Mouse (Mus musculus) forebrain, embryonic 16.5 days (tissue): ENCODE measurements around the gene Hip1r. TPM values are rescaled to one million over a fixed set of nuclear protein-coding genes. Genes with fewer than 3 reads are reported as not detected.

ENCODE experiments used
- ATAC-seq: fragments of 200-750 bp; cut with Nextera tagmentation; 2 replicates; pipeline ENCODE4 v1.8.0; 2017; ENCODE audit warnings: mild to moderate bottlenecking, moderate library complexity
- H3K27ac ChIP-seq: fragments of 300-500 bp; sonication (generic); 2 replicates; pipeline ENCODE4 v1.5.1; 2014; ENCODE audit warnings: low read length, control low read depth
- H3K27me3 ChIP-seq: fragments of 300-500 bp; sonication (generic); replicated peaks from 2 replicates; pipeline ENCODE4 v1.6.1; 2014; ENCODE audit warnings: low read length; ENCODE audit not compliant: control insufficient read depth, insufficient read depth
- H3K36me3 ChIP-seq: fragments of 300-500 bp; sonication (generic); 2 replicates; pipeline ENCODE4 v1.6.1; 2014; ENCODE audit not compliant: control insufficient read depth, insufficient read depth
- H3K4me1 ChIP-seq: fragments of 300-500 bp; sonication (generic); replicated peaks from 2 replicates; pipeline ENCODE4 v1.6.1; 2014; ENCODE audit warnings: low read length; ENCODE audit not compliant: control insufficient read depth, insufficient read depth
- H3K4me2 ChIP-seq: fragments of 300-500 bp; sonication (generic); 2 replicates; pipeline ENCODE4 v1.6.1; 2014; ENCODE audit warnings: mild to moderate bottlenecking, low read length, control low read depth
- H3K4me3 ChIP-seq: fragments of 300-500 bp; sonication (generic); replicated peaks from 2 replicates; pipeline ENCODE4 v1.5.1; 2014; ENCODE audit warnings: mild to moderate bottlenecking, low read length, control low read depth
- H3K9ac ChIP-seq: fragments of 300-500 bp; sonication (generic); replicated peaks from 2 replicates; pipeline ENCODE4 v1.6.1; 2014; ENCODE audit warnings: low read depth, low read length, control low read depth
- H3K9me3 ChIP-seq: fragments of 300-500 bp; sonication (generic); 2 replicates; pipeline ENCODE4 v1.6.1; 2016; ENCODE audit warnings: low read length; ENCODE audit not compliant: control insufficient read depth
- WGBS: fragments of 180-500 bp; shearing (Covaris S2); extraction: QIAGEN DNeasy Blood & Tissue Kit; methylation state at CpG from one replicate; pipeline ENCODE4 v1.1.7; 2014; 5-methylcytosine and 5-hydroxymethylcytosine counted together
- polyA plus RNA-seq: library from polyadenylated mRNA; unstranded; fragments of >200 nt; fragmentation: Nextera tagmentation; extraction: Ambion mirVana; gene quantifications from 2 replicates; pipeline ENCODE4 v1.2.1, GENCODE M21; 2015

Gene Hip1r
- polyA plus RNA-seq, 1 experiment from 2014 or later: 35.7 TPM

DNA sequence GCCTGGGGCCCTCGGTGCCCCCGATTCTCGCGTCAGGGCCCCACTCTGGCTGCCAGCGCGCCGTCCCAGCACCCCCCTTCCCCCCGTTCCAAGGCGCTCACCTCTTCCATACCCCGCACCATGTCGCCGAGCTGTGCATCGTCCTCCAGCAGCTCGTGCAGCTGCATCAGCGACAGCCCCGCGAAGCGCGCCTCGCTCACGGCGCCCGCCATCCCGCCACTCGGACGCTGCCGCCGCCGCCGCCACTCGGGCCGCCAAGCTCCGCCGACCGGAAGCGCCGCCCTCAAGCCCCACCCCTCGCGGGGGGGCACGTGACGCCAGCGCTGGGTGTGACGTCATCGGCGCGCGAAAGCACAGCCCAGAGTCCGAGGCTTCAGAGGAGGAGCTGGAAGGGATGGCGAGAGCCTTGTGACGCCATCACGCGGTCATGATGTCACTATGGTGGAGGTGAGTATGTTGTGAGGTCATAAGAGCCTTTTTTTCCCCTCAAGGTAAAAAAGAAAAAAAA, 58.6 kb downstream of the Hip1r start, which contains the start of gene Vps37b:
TSS of gene Vps37b (minus strand) at position 270 of the 508 bp plus-strand sequence.
- Histone ChIP-seq H3K4me3 (peak within 1 kb of the TSS; percentile 91), H3K9ac (peak within 1 kb of the TSS; percentile 98)

DNA sequence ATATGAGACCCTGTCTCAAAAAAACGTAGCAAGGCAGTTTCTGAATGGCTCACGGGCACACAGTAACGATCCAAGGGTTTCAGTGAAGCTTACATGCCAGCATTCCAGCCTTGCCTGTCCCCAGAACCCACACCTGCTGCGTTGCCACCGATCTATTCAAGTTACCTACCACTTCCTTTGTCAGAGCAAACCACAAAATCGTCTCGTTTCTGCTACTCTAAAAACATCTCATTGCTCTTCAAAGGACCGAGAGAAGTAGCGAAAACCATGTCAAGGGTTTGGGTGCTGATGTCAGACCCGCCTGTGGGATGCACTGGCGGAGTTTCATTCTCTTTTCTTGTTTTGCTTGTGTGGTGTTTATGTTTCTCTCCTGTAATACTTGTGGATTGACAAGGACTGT, 61.0 kb downstream of the Hip1r start:
- ATAC-seq: no peak
- H3K36me3 ChIP-seq: no peaks in the 10 kb centered on the region
- no peak overlapping the region for H3K9ac ChIP-seq
- no peaks in the 10 kb centered on the region for H3K9me3 ChIP-seq
- 71% methylated on average over 11 of the region's 11 CpGs for WGBS
- H3K4me2 ChIP-seq: no peak overlapping the region
- H3K4me3 ChIP-seq: no peak overlapping the region
- peaks cover 20% of the 10 kb centered on the region for H3K4me1 ChIP-seq
- no peak overlapping the region for H3K27ac ChIP-seq
- H3K27me3 ChIP-seq: no peaks in the 10 kb centered on the region

More for the DNA sequence above, 58.6 kb downstream of the Hip1r start, which contains the start of gene Vps37b:
- Histone ChIP-seq H3K4me1 (peaks cover 40% of the 10 kb centered on the region), H3K27ac (peak within 1 kb of the TSS; percentile 94), H3K27me3 (no peaks in the 10 kb centered on the region), H3K36me3 (no peaks in the 10 kb centered on the region), H3K9me3 (no peaks in the 10 kb centered on the region), H3K4me2 (peak within 1 kb of the TSS; percentile 73)
- ATAC-seq: peak; percentile 64
- WGBS: 0% methylated on average over 52 of the region's 52 CpGs

- H3K9ac ChIP-seq: no peak overlapping the region
- 91% methylated on average over 9 of the region's 9 CpGs for WGBS
- H3K36me3 ChIP-seq: no peaks in the 10 kb centered on the region
Measured at GRCm38 (mm10) chr5:124035406-124035805, 62.0 kb downstream of the Hip1r start.

DNA sequence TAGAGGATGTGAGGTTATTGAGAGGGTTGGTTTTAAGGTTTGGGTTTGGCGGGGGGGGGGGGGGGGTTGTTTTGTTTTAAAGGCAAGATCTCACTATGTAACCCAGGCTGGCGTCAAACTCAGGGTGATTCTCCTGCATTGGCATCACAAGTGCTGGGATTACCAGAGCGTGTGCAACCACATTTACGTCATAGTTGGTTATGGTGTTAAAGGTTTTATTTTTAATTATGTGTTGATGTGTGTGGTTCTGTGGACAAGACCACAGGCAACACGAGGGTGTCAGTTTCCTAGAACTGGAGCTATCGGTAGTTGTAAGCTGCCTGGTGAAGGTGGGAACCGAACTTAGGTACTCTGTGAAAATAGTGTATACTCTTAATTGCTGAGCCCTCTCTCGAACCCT, 62.4 kb downstream of the Hip1r start:
- Histone ChIP-seq H3K36me3 (no peaks in the 10 kb centered on the region), H3K4me3 (no peak overlapping the region), H3K9ac (no peak overlapping the region), H3K4me2 (no peak overlapping the region), H3K4me1 (peaks cover 10% of the 10 kb centered on the region; the same call in 1 of the 2 replicates), H3K9me3 (no peaks in the 10 kb centered on the region), H3K27me3 (no peaks in the 10 kb centered on the region), H3K27ac (no peak overlapping the region)
- ATAC-seq: no peak
- 84% methylated on average over 7 of the region's 8 CpGs for WGBS

More at GRCm38 (mm10) chr5:124035406-124035805, 62.0 kb downstream of the Hip1r start:
- Histone ChIP-seq H3K27me3 (no peaks in the 10 kb centered on the region), H3K27ac (no peak overlapping the region), H3K4me1 (peaks cover 11% of the 10 kb centered on the region), H3K4me2 (no peak overlapping the region), H3K4me3 (no peak overlapping the region), H3K9me3 (no peaks in the 10 kb centered on the region)
- no peak for ATAC-seq

DNA sequence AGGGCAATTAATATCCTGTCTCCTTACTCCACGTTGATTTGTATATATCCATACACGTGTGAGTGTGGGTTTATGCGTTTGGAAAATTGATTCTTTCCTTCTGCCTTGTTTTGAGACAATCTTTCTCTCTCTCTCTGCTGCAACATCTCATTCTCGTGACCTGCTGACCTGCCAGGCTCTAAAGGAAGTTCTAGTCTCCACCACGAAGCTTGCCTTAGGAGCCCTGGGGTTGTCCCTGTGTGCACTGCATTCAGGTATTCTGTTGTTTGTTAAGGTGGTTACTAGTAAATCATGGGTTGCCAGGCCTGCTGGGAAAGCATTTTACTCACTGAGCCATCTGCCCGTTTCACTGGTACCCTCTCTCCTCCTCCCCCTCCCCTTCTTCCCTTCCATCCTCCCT, 62.9 kb downstream of the Hip1r start:
- H3K27me3 ChIP-seq: no peaks in the 10 kb centered on the region
- peaks cover 10% of the 10 kb centered on the region; the same call in 1 of the 2 replicates for H3K4me1 ChIP-seq
- ATAC-seq: no peak
- H3K9me3 ChIP-seq: no peaks in the 10 kb centered on the region
- H3K4me3 ChIP-seq: no peak overlapping the region
- no peak overlapping the region for H3K9ac ChIP-seq
- no peak overlapping the region for H3K4me2 ChIP-seq
- no peaks in the 10 kb centered on the region for H3K36me3 ChIP-seq
- WGBS: 34% methylated on average over 6 of the region's 6 CpGs
- no peak overlapping the region for H3K27ac ChIP-seq

DNA sequence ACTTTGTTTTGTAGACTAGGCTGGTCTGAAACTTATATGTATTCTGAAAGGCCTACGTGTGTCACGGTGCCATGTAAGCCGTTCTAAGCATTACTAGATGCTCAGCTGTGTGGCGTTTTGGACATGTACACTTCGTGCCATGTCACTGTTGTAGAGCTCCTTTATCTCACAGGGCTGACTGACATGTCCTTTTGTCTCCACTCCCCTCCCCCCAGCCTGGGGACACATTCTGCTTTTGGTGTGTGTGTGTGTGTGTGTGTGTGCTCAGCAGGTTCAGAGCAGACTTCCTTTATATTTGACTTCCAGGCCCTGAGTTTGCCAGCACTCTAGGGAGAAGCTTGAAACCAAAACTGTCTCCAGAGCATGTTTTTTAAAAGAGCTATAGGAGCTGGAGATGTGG, 63.4 kb downstream of the Hip1r start:
- no peak overlapping the region for H3K4me3 ChIP-seq
- WGBS: 14% methylated on average over 5 of the region's 5 CpGs
- H3K36me3 ChIP-seq: no peaks in the 10 kb centered on the region
- H3K27ac ChIP-seq: peak overlapping the region; percentile 58
- H3K27me3 ChIP-seq: no peaks in the 10 kb centered on the region
- H3K4me2 ChIP-seq: no peak overlapping the region
- ATAC-seq: peak; percentile 46; the same call in 1 of the 2 replicates
- H3K4me1 ChIP-seq: peaks cover 10% of the 10 kb centered on the region; the same call in 1 of the 2 replicates
- H3K9me3 ChIP-seq: no peaks in the 10 kb centered on the region
- no peak overlapping the region for H3K9ac ChIP-seq

DNA sequence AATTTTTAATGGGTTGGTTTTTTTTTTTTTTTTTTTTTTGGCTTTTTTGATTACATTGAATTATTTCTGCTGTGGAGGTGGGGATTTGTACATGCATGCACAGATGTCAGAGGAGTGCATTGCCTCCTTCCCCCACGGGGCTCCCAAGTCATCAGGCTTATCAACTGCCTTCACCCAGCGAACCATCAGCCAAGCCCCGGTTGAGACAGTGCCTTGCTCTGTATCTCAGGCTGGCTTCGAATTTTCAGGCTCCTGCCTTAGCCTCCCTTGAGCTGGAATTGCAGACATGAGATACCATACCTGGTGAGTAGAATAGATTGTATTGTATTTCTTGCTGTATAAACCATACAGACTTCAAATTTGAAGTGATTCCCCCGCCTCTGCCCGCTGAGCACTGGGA, 66.2 kb downstream of the Hip1r start:
- Histone ChIP-seq H3K9ac (no peak overlapping the region), H3K4me2 (no peak overlapping the region), H3K36me3 (no peaks in the 10 kb centered on the region), H3K4me3 (no peak overlapping the region), H3K4me1 (peaks cover 20% of the 10 kb centered on the region), H3K9me3 (no peaks in the 10 kb centered on the region), H3K27me3 (no peaks in the 10 kb centered on the region), H3K27ac (no peak overlapping the region)
- WGBS: 92% methylated on average over 6 of the region's 6 CpGs
- ATAC-seq: no peak

DNA sequence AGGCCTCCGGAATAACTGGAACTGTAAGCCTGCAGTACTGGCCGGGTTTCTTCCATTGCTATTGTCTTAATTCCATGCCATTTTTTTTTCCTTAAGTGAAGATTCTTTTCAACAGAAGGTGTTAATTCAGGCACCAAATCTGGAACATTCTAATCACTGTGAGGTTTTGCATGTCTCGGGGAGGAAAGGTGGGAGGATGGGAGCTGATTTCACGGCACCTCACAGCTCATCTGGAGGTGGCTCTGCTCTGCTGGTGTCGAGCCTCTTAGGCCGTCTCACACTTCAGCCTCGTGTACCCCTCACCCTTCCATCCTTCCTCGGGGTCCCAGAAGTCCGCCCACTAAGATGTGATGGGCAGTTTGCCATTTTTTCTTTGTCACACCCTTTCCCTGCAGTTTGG, 67.7 kb downstream of the Hip1r start:
- 50% methylated on average over 9 of the region's 9 CpGs for WGBS
- H3K36me3 ChIP-seq: no peaks in the 10 kb centered on the region
- no peak overlapping the region for H3K4me2 ChIP-seq
- no peaks in the 10 kb centered on the region for H3K9me3 ChIP-seq
- H3K9ac ChIP-seq: no peak overlapping the region
- H3K4me1 ChIP-seq: peaks cover 28% of the 10 kb centered on the region
- no peak for ATAC-seq
- no peaks in the 10 kb centered on the region for H3K27me3 ChIP-seq
- H3K4me3 ChIP-seq: no peak overlapping the region
- H3K27ac ChIP-seq: no peak overlapping the region

DNA sequence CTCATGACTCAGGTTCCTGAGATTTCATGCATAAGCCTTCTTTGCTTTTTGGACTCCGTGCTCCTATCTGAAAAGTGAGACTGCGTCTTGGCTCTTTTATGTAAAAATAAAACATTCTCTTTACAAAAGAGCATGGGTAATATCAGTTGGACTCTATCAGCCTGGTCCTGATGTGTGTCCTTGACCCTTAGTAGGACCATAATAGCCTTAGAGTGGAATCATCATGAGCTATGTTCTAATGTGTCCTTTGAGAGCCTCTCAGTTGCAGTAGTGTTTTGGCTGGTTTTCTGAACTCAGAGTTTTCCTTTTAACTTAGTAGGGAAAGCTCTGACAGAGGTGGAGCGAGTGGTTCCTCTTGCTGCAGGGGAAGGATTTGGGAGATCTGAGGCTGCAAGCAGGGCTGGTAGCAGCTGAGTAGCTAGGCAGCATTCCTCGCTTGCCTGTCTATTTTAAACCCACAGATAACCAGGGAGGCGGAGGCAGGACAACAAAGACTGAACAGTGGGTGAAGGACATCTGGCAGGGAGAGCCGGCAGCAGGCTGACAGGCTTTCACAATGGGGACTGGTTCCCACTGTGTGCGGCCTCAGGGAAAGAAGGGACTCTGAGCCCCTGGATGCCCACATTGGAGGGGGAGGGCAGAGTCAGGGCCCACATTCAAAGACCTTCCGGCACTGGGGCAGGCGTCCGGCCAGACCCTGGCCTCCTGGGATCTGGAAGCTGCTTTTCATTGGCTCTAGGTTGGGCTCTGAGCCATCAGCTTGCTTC, 70.0 kb downstream of the Hip1r start:
- no peaks in the 10 kb centered on the region for H3K9me3 ChIP-seq
- H3K4me2 ChIP-seq: no peak overlapping the region
- no peaks in the 10 kb centered on the region for H3K36me3 ChIP-seq
- H3K9ac ChIP-seq: no peak overlapping the region
- H3K4me1 ChIP-seq: peaks cover 23% of the 10 kb centered on the region
- ATAC-seq: peak; percentile 93
- H3K27ac ChIP-seq: peak overlapping the region; percentile 87
- 14% methylated on average over 10 of the region's 10 CpGs for WGBS
- H3K4me3 ChIP-seq: no peak overlapping the region
- no peaks in the 10 kb centered on the region for H3K27me3 ChIP-seq
